Mouse (Mus musculus): ENCODE results near the gene Zfp354a. TPM values are rescaled to one million over a fixed set of nuclear protein-coding genes. Genes with fewer than 3 reads are reported as not detected.
"Not testable (repeated sequence)": the region's sequence is repeated elsewhere in the genome, so short reads cannot be mapped to it uniquely, and the experiment has no call there.

The Zfp354a gene
- polyA plus RNA-seq, 1 experiment from 2014 or later: 8.6 TPM

GRCm38 (mm10) chr11:51035951-51036350 is 23.1 kb upstream of the Zfp354a start:
- H3K27ac ChIP-seq (ENCODE audit: low read depth, low read length): no peak overlapping the region
- H3K36me3 ChIP-seq (ENCODE audit: control insufficient read depth, insufficient read depth, low read length): no peaks in the 10 kb centered on the region
- DNase-seq (ENCODE audit: low spot score) (no peak), ATAC-seq (ENCODE audit: insufficient read depth, low FRiP score, low TSS enrichment) (no peak)
- H3K27me3 ChIP-seq (ENCODE audit: control insufficient read depth, insufficient read depth, low read length): no peaks in the 10 kb centered on the region
- H3K4me1 ChIP-seq (ENCODE audit: control insufficient read depth, insufficient read depth, low read length): no peaks in the 10 kb centered on the region
- H3K9me3 ChIP-seq (ENCODE audit: control insufficient read depth, low read length): no peaks in the 10 kb centered on the region
- H3K4me3 ChIP-seq (ENCODE audit: low read depth, low read length): no peak overlapping the region
- H3K9ac ChIP-seq (ENCODE audit: low read length): no peak overlapping the region
- WGBS: 97% methylated on average over 2 of the region's 2 CpGs
- H3K4me2 ChIP-seq (ENCODE audit: low read depth): no peak overlapping the region

GRCm38 (mm10) chr11:51044776-51045175 is 14.3 kb upstream of the Zfp354a start:
- not testable (repeated sequence) for H3K36me3 ChIP-seq (ENCODE audit: control insufficient read depth, insufficient read depth, low read length); H3K27me3 ChIP-seq (ENCODE audit: control insufficient read depth, insufficient read depth, low read length); H3K4me3 ChIP-seq (ENCODE audit: low read depth, low read length); H3K4me2 ChIP-seq (ENCODE audit: low read depth); H3K9ac ChIP-seq (ENCODE audit: low read length); DNase-seq (ENCODE audit: low spot score); H3K9me3 ChIP-seq (ENCODE audit: control insufficient read depth, low read length); ATAC-seq (ENCODE audit: insufficient read depth, low FRiP score, low TSS enrichment); H3K27ac ChIP-seq (ENCODE audit: low read depth, low read length); H3K4me1 ChIP-seq (ENCODE audit: control insufficient read depth, insufficient read depth, low read length)
- 69% methylated on average over 3 of the region's 3 CpGs for WGBS

GRCm38 (mm10) chr11:51047809-51048208 is 11.2 kb upstream of the Zfp354a start, which contains the start of gene Olfr1375:
TSS of gene Olfr1375 (plus strand) at chr11:51048109.
- not testable (repeated sequence) for H3K27me3 ChIP-seq (ENCODE audit: control insufficient read depth, insufficient read depth, low read length)

GRCm38 (mm10) chr11:51051678-51052077 is 7.4 kb upstream of the Zfp354a start:
- no peak overlapping the region for H3K27ac ChIP-seq (ENCODE audit: low read depth, low read length)
- ATAC-seq (ENCODE audit: insufficient read depth, low FRiP score, low TSS enrichment): no peak
- DNase-seq (ENCODE audit: low spot score): no peak
- H3K9me3 ChIP-seq (ENCODE audit: control insufficient read depth, low read length): no peaks in the 10 kb centered on the region
- H3K4me2 ChIP-seq (ENCODE audit: low read depth): no peak overlapping the region
- no peaks in the 10 kb centered on the region for H3K36me3 ChIP-seq (ENCODE audit: control insufficient read depth, insufficient read depth, low read length)
- H3K27me3 ChIP-seq (ENCODE audit: control insufficient read depth, insufficient read depth, low read length): no peaks in the 10 kb centered on the region
- no peak overlapping the region for H3K9ac ChIP-seq (ENCODE audit: low read length)
- H3K4me3 ChIP-seq (ENCODE audit: low read depth, low read length): no peak overlapping the region
- no peaks in the 10 kb centered on the region for H3K4me1 ChIP-seq (ENCODE audit: control insufficient read depth, insufficient read depth, low read length)
- WGBS: 81% methylated on average over 2 of the region's 2 CpGs

More at GRCm38 (mm10) chr11:51047809-51048208, 11.2 kb upstream of the Zfp354a start, which contains the start of gene Olfr1375:
- H3K9ac ChIP-seq (ENCODE audit: low read length); ATAC-seq (ENCODE audit: insufficient read depth, low FRiP score, low TSS enrichment); H3K4me3 ChIP-seq (ENCODE audit: low read depth, low read length); H3K27ac ChIP-seq (ENCODE audit: low read depth, low read length); DNase-seq (ENCODE audit: low spot score); H3K4me2 ChIP-seq (ENCODE audit: low read depth); H3K9me3 ChIP-seq (ENCODE audit: control insufficient read depth, low read length); H3K36me3 ChIP-seq (ENCODE audit: control insufficient read depth, insufficient read depth, low read length); H3K4me1 ChIP-seq (ENCODE audit: control insufficient read depth, insufficient read depth, low read length): not testable (repeated sequence)
- WGBS: 80% methylated on average over 3 of the region's 3 CpGs

- DNase-seq (ENCODE audit: low spot score) (no peak), ATAC-seq (ENCODE audit: insufficient read depth, low FRiP score, low TSS enrichment) (no peak)
- no peak overlapping the region for H3K9ac ChIP-seq (ENCODE audit: low read length)
- H3K4me2 ChIP-seq (ENCODE audit: low read depth): no peak overlapping the region
- no peak overlapping the region for H3K27ac ChIP-seq (ENCODE audit: low read depth, low read length)
- H3K4me3 ChIP-seq (ENCODE audit: low read depth, low read length): no peak overlapping the region
- no peaks in the 10 kb centered on the region for H3K9me3 ChIP-seq (ENCODE audit: control insufficient read depth, low read length)
- no peaks in the 10 kb centered on the region for H3K36me3 ChIP-seq (ENCODE audit: control insufficient read depth, insufficient read depth, low read length)
- WGBS: 50% methylated on average over 3 of the region's 3 CpGs
- H3K4me1 ChIP-seq (ENCODE audit: control insufficient read depth, insufficient read depth, low read length): no peaks in the 10 kb centered on the region
- H3K27me3 ChIP-seq (ENCODE audit: control insufficient read depth, insufficient read depth, low read length): no peaks in the 10 kb centered on the region
These were observed 5.8 kb upstream of the Zfp354a start for GRCm38 (mm10) chr11:51053230-51053629.

- Histone ChIP-seq H3K9ac (ENCODE audit: low read length) (peak overlapping the region; percentile 58), H3K27ac (ENCODE audit: low read depth, low read length) (no peak overlapping the region), H3K9me3 (ENCODE audit: control insufficient read depth, low read length) (no peaks in the 10 kb centered on the region), H3K4me1 (ENCODE audit: control insufficient read depth, insufficient read depth, low read length) (no peaks in the 10 kb centered on the region), H3K27me3 (ENCODE audit: control insufficient read depth, insufficient read depth, low read length) (no peaks in the 10 kb centered on the region), H3K36me3 (ENCODE audit: control insufficient read depth, insufficient read depth, low read length) (no peaks in the 10 kb centered on the region; the same call in 1 of the 2 replicates), H3K4me2 (ENCODE audit: low read depth) (peak overlapping the region; percentile 68), H3K4me3 (ENCODE audit: low read depth, low read length) (peak overlapping the region; percentile 52)
- ATAC-seq (ENCODE audit: insufficient read depth, low FRiP score, low TSS enrichment) (no peak; the same call in 1 of the 2 replicates), DNase-seq (ENCODE audit: low spot score) (no peak)
- 17% methylated on average over 14 of the region's 14 CpGs for WGBS
These were observed 583 bp downstream of the Zfp354a start for GRCm38 (mm10) chr11:51059640-51060039.

DNA sequence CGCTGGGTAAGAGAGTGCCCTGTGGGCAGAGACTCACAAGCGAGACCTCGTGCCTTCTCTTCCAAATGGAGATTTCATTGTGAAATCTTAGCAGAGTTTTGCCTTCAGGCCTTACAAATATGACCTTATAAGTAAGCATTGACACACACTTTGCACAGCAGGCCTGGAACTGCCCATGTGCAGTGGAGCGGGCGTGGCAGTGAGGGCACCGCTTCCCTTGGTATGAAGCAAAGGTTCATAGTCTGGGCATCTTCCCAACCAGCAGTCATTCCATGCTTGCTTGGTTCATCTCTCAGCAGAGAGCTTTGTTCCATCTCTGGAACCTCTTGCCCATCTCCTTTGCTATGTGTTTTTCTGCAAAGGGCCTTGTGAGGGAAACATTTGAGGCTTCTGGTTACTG is 1.9 kb downstream of the Zfp354a start:
- H3K36me3 ChIP-seq (ENCODE audit: control insufficient read depth, insufficient read depth, low read length): no peaks in the 10 kb centered on the region; the same call in 1 of the 2 replicates
- H3K27me3 ChIP-seq (ENCODE audit: control insufficient read depth, insufficient read depth, low read length): no peaks in the 10 kb centered on the region

DNA sequence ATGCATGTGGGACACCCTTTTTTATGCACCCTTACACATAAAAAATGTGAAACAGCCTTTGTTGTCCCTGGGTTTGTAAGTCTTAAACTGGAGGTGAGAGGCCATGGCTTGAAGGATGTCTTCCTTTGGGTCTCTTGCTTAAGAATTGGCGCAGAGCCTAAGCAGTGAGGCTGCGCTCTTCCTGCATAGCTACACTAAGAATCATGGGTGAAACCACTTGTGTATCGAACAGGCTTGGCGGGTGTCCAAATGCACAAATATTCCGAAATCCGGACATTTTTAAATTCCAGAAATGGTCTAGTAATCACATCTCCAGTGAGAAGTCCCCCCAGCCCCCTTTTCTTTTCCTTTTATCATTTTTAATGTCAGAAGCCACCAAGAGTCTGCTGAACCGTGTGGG is 4.2 kb downstream of the Zfp354a start:
- H3K36me3 ChIP-seq (ENCODE audit: control insufficient read depth, insufficient read depth, low read length): no peaks in the 10 kb centered on the region; the same call in 1 of the 2 replicates
- ATAC-seq (ENCODE audit: insufficient read depth, low FRiP score, low TSS enrichment): no peak

More for the DNA sequence above, 1.9 kb downstream of the Zfp354a start:
- Histone ChIP-seq H3K27ac (ENCODE audit: low read depth, low read length) (no peak overlapping the region), H3K4me2 (ENCODE audit: low read depth) (no peak overlapping the region), H3K9ac (ENCODE audit: low read length) (no peak overlapping the region), H3K4me1 (ENCODE audit: control insufficient read depth, insufficient read depth, low read length) (no peaks in the 10 kb centered on the region), H3K4me3 (ENCODE audit: low read depth, low read length) (no peak overlapping the region), H3K9me3 (ENCODE audit: control insufficient read depth, low read length) (no peaks in the 10 kb centered on the region)
- no peak for DNase-seq (ENCODE audit: low spot score)
- 97% methylated on average over 6 of the region's 6 CpGs for WGBS
- ATAC-seq (ENCODE audit: insufficient read depth, low FRiP score, low TSS enrichment): no peak

DNA sequence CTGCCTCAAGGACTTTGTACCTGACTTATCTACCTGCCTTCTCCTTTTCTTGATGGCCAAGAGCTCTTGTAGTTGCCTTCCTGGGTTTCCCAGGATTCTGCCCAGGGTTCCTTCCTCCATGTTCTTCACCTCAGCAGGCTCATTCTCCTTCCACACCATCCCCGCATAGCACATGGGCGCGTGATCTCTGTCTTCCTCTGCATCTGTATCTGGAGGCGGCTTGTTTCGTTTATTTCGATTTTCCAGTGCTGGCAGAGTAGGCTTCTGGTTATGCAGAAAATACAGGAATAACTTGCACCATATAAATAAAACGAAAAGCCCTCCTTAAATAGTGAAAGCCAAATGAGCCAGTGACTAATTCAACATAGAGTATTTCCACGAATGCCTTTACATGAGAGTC is 4.8 kb downstream of the Zfp354a start:
- Histone ChIP-seq H3K4me1 (ENCODE audit: control insufficient read depth, insufficient read depth, low read length) (no peaks in the 10 kb centered on the region), H3K9ac (ENCODE audit: low read length) (no peak overlapping the region), H3K27me3 (ENCODE audit: control insufficient read depth, insufficient read depth, low read length) (no peaks in the 10 kb centered on the region), H3K4me3 (ENCODE audit: low read depth, low read length) (no peak overlapping the region), H3K9me3 (ENCODE audit: control insufficient read depth, low read length) (no peaks in the 10 kb centered on the region), H3K4me2 (ENCODE audit: low read depth) (no peak overlapping the region), H3K27ac (ENCODE audit: low read depth, low read length) (no peak overlapping the region), H3K36me3 (ENCODE audit: control insufficient read depth, insufficient read depth, low read length) (no peaks in the 10 kb centered on the region; the same call in 1 of the 2 replicates)
- ATAC-seq (ENCODE audit: insufficient read depth, low FRiP score, low TSS enrichment) (no peak), DNase-seq (ENCODE audit: low spot score) (no peak)
- WGBS: 97% methylated on average over 8 of the region's 8 CpGs

More for the DNA sequence above, 4.2 kb downstream of the Zfp354a start:
- Histone ChIP-seq H3K4me3 (ENCODE audit: low read depth, low read length) (no peak overlapping the region), H3K4me2 (ENCODE audit: low read depth) (no peak overlapping the region), H3K9ac (ENCODE audit: low read length) (no peak overlapping the region), H3K27ac (ENCODE audit: low read depth, low read length) (no peak overlapping the region), H3K9me3 (ENCODE audit: control insufficient read depth, low read length) (no peaks in the 10 kb centered on the region), H3K4me1 (ENCODE audit: control insufficient read depth, insufficient read depth, low read length) (no peaks in the 10 kb centered on the region), H3K27me3 (ENCODE audit: control insufficient read depth, insufficient read depth, low read length) (no peaks in the 10 kb centered on the region)
- WGBS: 96% methylated on average over 7 of the region's 7 CpGs
- no peak for DNase-seq (ENCODE audit: low spot score)

Data from neural tube, embryonic 11.5 days (tissue).